Mouse (Mus musculus) forebrain, postnatal 0 days (tissue): ENCODE data around the gene Syp. TPM values are rescaled to one million over a fixed set of nuclear protein-coding genes. Genes with fewer than 3 reads are reported as not detected.

Experiments used
- ATAC-seq: fragments of 200-750 bp; cut with Nextera tagmentation; 2 replicates; pipeline ENCODE4 v1.8.0; 2017; ENCODE audit warnings: mild to moderate bottlenecking, moderate library complexity
- DNase-seq: peaks from one replicate; pipeline ENCODE4 v3.0.0-alpha.2; 2015
- H3K27ac ChIP-seq: fragments of 300-500 bp; sonication (generic); 2 replicates; pipeline ENCODE4 v1.5.1; 2014; ENCODE audit warnings: low read depth, mild to moderate bottlenecking, antibody characterized with exemption, low read length, moderate library complexity, mixed read lengths
- H3K27me3 ChIP-seq: fragments of 300-500 bp; sonication (generic); 2 replicates; pipeline ENCODE4 v1.6.1; 2014; ENCODE audit warnings: mild to moderate bottlenecking, low read length, mixed read lengths; ENCODE audit not compliant: insufficient read depth
- H3K36me3 ChIP-seq: fragments of 300-500 bp; sonication (generic); 2 replicates; pipeline ENCODE4 v1.6.1; 2014; ENCODE audit warnings: mild to moderate bottlenecking, moderate library complexity; ENCODE audit not compliant: insufficient read depth
- H3K4me1 ChIP-seq: fragments of 300-500 bp; sonication (generic); 2 replicates; pipeline ENCODE4 v1.6.1; 2014; ENCODE audit warnings: antibody characterized with exemption; ENCODE audit not compliant: insufficient read depth
- H3K4me2 ChIP-seq: fragments of 300-500 bp; sonication (generic); 2 replicates; pipeline ENCODE4 v1.6.1; 2014; ENCODE audit warnings: low read depth, mild to moderate bottlenecking, moderate library complexity
- H3K4me3 ChIP-seq: fragments of 300-500 bp; sonication (generic); 2 replicates; pipeline ENCODE4 v1.5.1; 2014; ENCODE audit warnings: low read depth, low read length, mixed read lengths
- H3K9ac ChIP-seq: fragments of 300-500 bp; sonication (generic); 2 replicates; pipeline ENCODE4 v1.6.1; 2014; ENCODE audit warnings: mild to moderate bottlenecking
- H3K9me3 ChIP-seq: fragments of 300-500 bp; sonication (generic); 2 replicates; pipeline ENCODE4 v1.6.1; 2016; ENCODE audit warnings: low read length
- CTCF ChIP-seq: sonication (generic); IDR thresholded peaks from 2 replicates; pipeline ENCODE4 v1.5.1; 2016; ENCODE audit warnings: antibody characterized with exemption, control low read depth, low read depth
- WGBS: fragments of 180-500 bp; shearing (Covaris S2); extraction: QIAGEN DNeasy Blood & Tissue Kit; methylation state at CpG from one replicate; pipeline ENCODE4 v1.1.7; 2014; 5-methylcytosine and 5-hydroxymethylcytosine counted together
- polyA plus RNA-seq: library from polyadenylated mRNA; unstranded; fragments of >200 nt; fragmentation: Nextera tagmentation; extraction: Ambion mirVana; gene quantifications from 2 replicates; pipeline ENCODE4 v1.2.1, GENCODE M21; 2015
- total RNA-seq: library from RNA; depleted of rRNA; stranded (reverse); fragments of >200 nt; gene quantifications from 2 replicates; pipeline ENCODE4 v1.2.3, GENCODE M21; 2014

Gene Syp
- total and polyA plus RNA-seq, 2 experiments from 2014 or later, result 242 to 330 TPM

DNA sequence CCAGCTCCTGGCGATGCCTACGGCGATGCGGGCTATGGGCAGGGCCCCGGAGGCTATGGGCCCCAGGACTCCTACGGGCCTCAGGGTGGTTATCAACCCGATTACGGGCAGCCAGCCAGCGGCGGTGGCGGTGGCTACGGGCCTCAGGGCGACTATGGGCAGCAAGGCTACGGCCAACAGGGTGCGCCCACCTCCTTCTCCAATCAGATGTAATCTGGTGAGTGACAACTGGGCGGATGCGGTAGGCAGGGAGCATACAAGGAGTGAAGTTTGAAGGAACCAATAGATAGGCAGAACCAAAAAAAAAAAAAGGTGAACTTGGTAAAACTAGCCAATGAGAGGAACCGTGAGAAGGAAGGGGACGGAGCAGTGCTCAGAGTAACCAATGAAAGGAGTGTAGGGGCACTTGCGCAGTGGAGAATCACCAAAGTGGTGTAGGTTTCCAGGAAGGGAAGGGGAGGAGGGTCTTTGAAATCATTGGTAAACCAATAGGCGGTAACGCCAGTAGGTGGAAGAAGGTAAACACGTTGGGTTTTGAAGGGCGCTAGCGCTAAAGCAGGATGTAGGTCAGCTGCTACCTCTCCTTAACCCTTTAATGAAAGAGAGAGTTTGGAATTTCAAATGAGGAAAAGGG, 10.5 kb downstream of the Syp start:
- H3K36me3 ChIP-seq, result 0 out of 2 replicates have a peak, but pooled peaks cover 4% of the 10 kb centered on the region
- DNase-seq (peak; percentile 88), ATAC-seq (peak; percentile 97)
- peak overlapping the region; percentile 50 for H3K4me2 ChIP-seq
- peak; percentile 42; the same call in 1 of the 2 replicates for TF ChIP-seq CTCF
- H3K9me3 ChIP-seq, result no peaks in the 10 kb centered on the region
- peak overlapping the region; percentile 47 for H3K9ac ChIP-seq
- WGBS, result 29% methylated on average over 25 of the region's 25 CpGs
- peak overlapping the region; percentile 29 for H3K4me3 ChIP-seq
- H3K27me3 ChIP-seq, result no peaks in the 10 kb centered on the region
- no peaks in the 10 kb centered on the region for H3K4me1 ChIP-seq
- peak overlapping the region; percentile 54; the same call in 1 of the 2 replicates for H3K27ac ChIP-seq

DNA sequence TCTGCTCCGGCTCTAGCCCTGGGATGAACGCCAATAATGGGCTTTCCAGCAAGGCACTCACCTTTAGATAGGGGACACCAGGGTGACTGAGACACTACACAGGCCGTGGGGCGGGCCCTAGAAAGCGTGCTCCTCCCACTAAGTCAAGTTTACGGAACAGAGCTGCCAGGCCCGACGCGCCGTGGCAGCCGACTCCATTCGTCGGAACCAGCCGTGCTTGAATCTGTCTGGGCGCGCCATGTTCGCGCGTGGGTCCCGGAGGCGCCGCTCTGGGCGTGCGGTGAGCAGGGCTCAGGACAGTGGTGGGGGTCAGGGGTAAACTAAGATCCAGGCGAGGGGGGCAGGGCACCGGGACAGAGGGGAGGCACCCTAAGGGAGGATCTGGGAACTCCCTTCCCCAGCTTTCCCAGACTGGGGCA, 19.0 kb downstream of the Syp start, which contains the start of gene Prickle3:
Gene Prickle3, plus strand, starts transcription at position 40 of the 419 bp plus-strand sequence.
- Histone ChIP-seq H3K9me3 (no peaks in the 10 kb centered on the region), H3K36me3 (0 out of 2 replicates have a peak, but pooled peaks cover 4% of the 10 kb centered on the region), H3K27ac (no peak within 1 kb of the TSS), H3K27me3 (no peaks in the 10 kb centered on the region), H3K4me2 (peak within 1 kb of the TSS; percentile 43), H3K4me1 (no peaks in the 10 kb centered on the region), H3K4me3 (peak within 1 kb of the TSS; percentile 20), H3K9ac (peak within 1 kb of the TSS; percentile 31; the same call in 1 of the 2 replicates)
- 34% methylated on average over 26 of the region's 26 CpGs for WGBS
- no peak for TF ChIP-seq CTCF
- ATAC-seq (peak; percentile 67), DNase-seq (no peak)

- no peak for TF ChIP-seq CTCF
- Histone ChIP-seq H3K4me3 (no peak overlapping the region), H3K27me3 (no peaks in the 10 kb centered on the region), H3K4me2 (no peak overlapping the region), H3K27ac (no peak overlapping the region), H3K36me3 (no peaks in the 10 kb centered on the region), H3K4me1 (no peaks in the 10 kb centered on the region), H3K9ac (no peak overlapping the region), H3K9me3 (no peaks in the 10 kb centered on the region)
- 33% methylated on average over 15 of the region's 15 CpGs for WGBS
- DNase-seq (no peak), ATAC-seq (no peak; the same call in 1 of the 2 replicates)
Observed at GRCm38 (mm10) chrX:7658031-7658784, 19.9 kb downstream of the Syp start.

DNA sequence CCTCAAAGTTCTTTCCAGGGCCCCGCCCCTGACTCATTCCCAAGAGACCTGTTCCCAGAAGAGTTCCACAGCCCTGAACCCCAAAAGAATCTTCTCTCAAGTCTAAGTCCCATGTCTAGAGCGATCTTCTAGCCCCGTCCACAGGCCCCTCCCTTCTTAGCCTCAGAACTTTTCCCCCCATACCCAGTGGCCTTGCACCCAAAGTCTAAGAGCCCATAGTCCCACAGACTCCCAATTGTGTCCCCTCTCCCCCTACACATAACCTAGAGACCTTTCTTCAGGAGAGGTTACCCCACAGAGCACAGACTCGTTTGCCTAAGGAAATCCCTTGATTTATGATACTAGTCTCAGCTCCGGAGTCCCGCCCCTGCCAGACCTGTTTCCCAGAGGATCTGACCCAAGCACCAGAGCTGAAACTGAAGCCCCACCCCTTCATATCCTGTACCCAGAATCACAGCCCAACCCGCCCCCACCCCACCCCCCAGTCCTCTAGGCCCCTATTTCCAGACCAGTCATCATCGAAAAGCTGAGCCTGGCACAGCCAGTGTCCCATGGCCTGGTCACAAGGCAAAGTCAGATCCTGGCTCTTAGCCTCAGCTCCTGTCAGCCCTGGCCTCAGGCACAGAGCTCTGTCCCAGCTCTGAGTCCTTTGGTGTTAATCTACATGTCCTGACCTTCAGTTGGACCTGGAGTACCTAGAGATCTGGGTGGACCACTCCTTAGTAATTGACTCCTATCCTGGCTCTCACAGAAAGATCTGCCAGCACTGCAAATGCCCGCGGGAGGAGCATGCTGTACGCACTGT, 20.7 kb downstream of the Syp start:
- no peak for ATAC-seq
- Histone ChIP-seq H3K4me3 (no peak overlapping the region), H3K9ac (no peak overlapping the region), H3K27ac (no peak overlapping the region), H3K9me3 (no peaks in the 10 kb centered on the region), H3K27me3 (no peaks in the 10 kb centered on the region), H3K36me3 (no peaks in the 10 kb centered on the region), H3K4me1 (no peaks in the 10 kb centered on the region), H3K4me2 (no peak overlapping the region)
- WGBS, result 63% methylated on average over 11 of the region's 11 CpGs
- no peak for TF ChIP-seq CTCF
- DNase-seq, result no peak

DNA sequence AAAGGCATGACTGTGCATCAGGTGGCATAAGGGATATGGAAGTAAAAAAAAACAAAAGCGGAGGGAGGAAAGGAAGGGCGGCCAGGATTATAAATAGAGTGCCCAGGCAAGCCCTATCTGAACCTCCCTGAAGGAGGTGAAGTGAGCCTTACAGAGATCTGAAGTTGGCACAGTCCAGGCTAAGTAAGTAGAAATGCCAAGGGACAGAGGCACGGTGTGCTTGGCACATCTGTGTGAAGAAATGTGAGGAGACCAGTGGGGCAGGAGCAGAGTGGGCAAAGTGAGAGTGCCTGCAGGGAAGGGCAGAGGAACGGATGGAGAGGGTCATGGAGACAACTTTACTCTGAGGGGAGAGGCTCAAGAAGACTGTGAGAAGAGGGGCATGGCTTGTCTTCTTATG, 22.8 kb downstream of the Syp start:
- Histone ChIP-seq H3K27ac (no peak overlapping the region), H3K4me3 (no peak overlapping the region), H3K4me1 (no peaks in the 10 kb centered on the region), H3K36me3 (no peaks in the 10 kb centered on the region), H3K9ac (no peak overlapping the region), H3K9me3 (no peaks in the 10 kb centered on the region), H3K27me3 (no peaks in the 10 kb centered on the region), H3K4me2 (no peak overlapping the region)
- ATAC-seq (no peak), DNase-seq (no peak)
- WGBS, result 78% methylated on average over 4 of the region's 4 CpGs
- TF ChIP-seq CTCF, result no peak

- TF ChIP-seq CTCF, result no peak
- Histone ChIP-seq H3K27me3 (no peaks in the 10 kb centered on the region), H3K9me3 (no peaks in the 10 kb centered on the region), H3K27ac (no peak overlapping the region), H3K4me2 (no peak overlapping the region), H3K36me3 (no peaks in the 10 kb centered on the region), H3K4me3 (no peak overlapping the region), H3K4me1 (no peaks in the 10 kb centered on the region), H3K9ac (no peak overlapping the region)
- DNase-seq, result no peak
- ATAC-seq, result no peak
- 81% methylated on average over 3 of the region's 3 CpGs for WGBS
Observed at GRCm38 (mm10) chrX:7662936-7663335, 24.7 kb downstream of the Syp start.
